Mouse (Mus musculus) mature B cell (primary cell): ENCODE data around the gene Mipep.

Experiments used
- in situ Hi-C: fragments of 300-500 bp; cut with MboI; formaldehyde crosslinking; loops from 2 replicates; pipeline ENCODE4 v1.14.3; 2019

Mipep gene

GRCm38 (mm10) chr14:60799762-60800728 lies 15.7 kb downstream of the Mipep start:
- in situ Hi-C loops, result loop anchor here (10.0 kb wide), 2 partner anchors 295 to 495 kb away; no protein-coding TSS in a partner anchor

GRCm38 (mm10) chr14:60802026-60802425 lies 17.7 kb downstream of the Mipep start:
- in situ Hi-C loops, result loop anchor here (10.0 kb wide), 1 partner anchor 293 kb away; no protein-coding TSS in a partner anchor

GRCm38 (mm10) chr14:60804978-60805377 lies 20.6 kb downstream of the Mipep start:
- in situ Hi-C loops, result loop anchor here (10.0 kb wide), 1 partner anchor 290 kb away; no protein-coding TSS in a partner anchor

- in situ Hi-C loops, result loop anchor here (10.0 kb wide), 1 partner anchor 289 kb away; no protein-coding TSS in a partner anchor
Observed at GRCm38 (mm10) chr14:60805871-60806270, 21.5 kb downstream of the Mipep start.

GRCm38 (mm10) chr14:60806891-60807344 lies 22.5 kb downstream of the Mipep start:
- in situ Hi-C loops, result loop anchor here (10.0 kb wide), 1 partner anchor 288 kb away; no protein-coding TSS in a partner anchor

- in situ Hi-C loops, result loop anchor here (10.0 kb wide), 1 partner anchor 285 kb away; no protein-coding TSS in a partner anchor
Observed at GRCm38 (mm10) chr14:60809881-60810280, 25.5 kb downstream of the Mipep start.

- in situ Hi-C loops, result no loop called here
Observed at GRCm38 (mm10) chr14:60811547-60811946, 27.2 kb downstream of the Mipep start.

GRCm38 (mm10) chr14:60815098-60815497 lies 30.7 kb downstream of the Mipep start:
- in situ Hi-C loops, result no loop called here

GRCm38 (mm10) chr14:60818045-60818444 lies 33.7 kb downstream of the Mipep start:
- in situ Hi-C loops, result no loop called here

- in situ Hi-C loops, result no loop called here
Observed at GRCm38 (mm10) chr14:60830096-60830495, 45.7 kb downstream of the Mipep start.

GRCm38 (mm10) chr14:60836709-60837108 lies 52.3 kb downstream of the Mipep start:
- in situ Hi-C loops, result no loop called here

GRCm38 (mm10) chr14:60839654-60840053 lies 55.3 kb downstream of the Mipep start:
- in situ Hi-C loops, result no loop called here

GRCm38 (mm10) chr14:60841977-60842659 lies 57.7 kb downstream of the Mipep start:
- in situ Hi-C loops, result no loop called here

GRCm38 (mm10) chr14:60843596-60843995 lies 59.2 kb downstream of the Mipep start:
- in situ Hi-C loops, result no loop called here

- in situ Hi-C loops, result no loop called here
Observed at GRCm38 (mm10) chr14:60845261-60846045, 61.1 kb downstream of the Mipep start.

GRCm38 (mm10) chr14:60846174-60846573 lies 61.8 kb downstream of the Mipep start:
- in situ Hi-C loops, result no loop called here

- in situ Hi-C loops, result no loop called here
Observed at GRCm38 (mm10) chr14:60848194-60848593, 63.8 kb downstream of the Mipep start.

- in situ Hi-C loops, result loop anchor here (5.0 kb wide), 1 partner anchor 52 kb away; no protein-coding TSS in a partner anchor
Observed at GRCm38 (mm10) chr14:60850101-60850500, 65.7 kb downstream of the Mipep start.

- in situ Hi-C loops, result loop anchor here (5.0 kb wide), 1 partner anchor 51 kb away; no protein-coding TSS in a partner anchor
Observed at GRCm38 (mm10) chr14:60851632-60852031, 67.3 kb downstream of the Mipep start.

- in situ Hi-C loops, result no loop called here
Observed at GRCm38 (mm10) chr14:60856199-60856912, 72.0 kb downstream of the Mipep start.

GRCm38 (mm10) chr14:60856913-60857300 lies 72.5 kb downstream of the Mipep start:
- in situ Hi-C loops, result no loop called here
